Mouse (Mus musculus) brain, embryonic 14.5 days (tissue): ENCODE results near the gene Ltv1.

Experiments
- CTCF ChIP-seq: fragments of 200-500 bp; IDR thresholded peaks from 2 replicates; pipeline ENCODE4 v1.5.1; 2012; ENCODE audit warnings: inconsistent platforms, mild to moderate bottlenecking, moderate library complexity, borderline replicate concordance; ENCODE audit not compliant: insufficient read depth, insufficient read length; ENCODE audit errors: extremely low read depth
- POLR2A ChIP-seq: fragments of 200-500 bp; IDR thresholded peaks from 2 replicates; pipeline ENCODE4 v1.6.1; 2012; ENCODE audit warnings: mild to moderate bottlenecking, inconsistent platforms, borderline replicate concordance; ENCODE audit not compliant: poor library complexity, insufficient read depth, insufficient read length, severe bottlenecking; ENCODE audit errors: extremely low read depth

- TF ChIP-seq CTCF (no peak), POLR2A (no peak)
These were observed 8.8 kb upstream of the Ltv1 start for GRCm38 (mm10) chr10:13201741-13202293.
